Comparison of ENCODE assay signal across 8 mouse cellular contexts in the genomic region with DNA sequence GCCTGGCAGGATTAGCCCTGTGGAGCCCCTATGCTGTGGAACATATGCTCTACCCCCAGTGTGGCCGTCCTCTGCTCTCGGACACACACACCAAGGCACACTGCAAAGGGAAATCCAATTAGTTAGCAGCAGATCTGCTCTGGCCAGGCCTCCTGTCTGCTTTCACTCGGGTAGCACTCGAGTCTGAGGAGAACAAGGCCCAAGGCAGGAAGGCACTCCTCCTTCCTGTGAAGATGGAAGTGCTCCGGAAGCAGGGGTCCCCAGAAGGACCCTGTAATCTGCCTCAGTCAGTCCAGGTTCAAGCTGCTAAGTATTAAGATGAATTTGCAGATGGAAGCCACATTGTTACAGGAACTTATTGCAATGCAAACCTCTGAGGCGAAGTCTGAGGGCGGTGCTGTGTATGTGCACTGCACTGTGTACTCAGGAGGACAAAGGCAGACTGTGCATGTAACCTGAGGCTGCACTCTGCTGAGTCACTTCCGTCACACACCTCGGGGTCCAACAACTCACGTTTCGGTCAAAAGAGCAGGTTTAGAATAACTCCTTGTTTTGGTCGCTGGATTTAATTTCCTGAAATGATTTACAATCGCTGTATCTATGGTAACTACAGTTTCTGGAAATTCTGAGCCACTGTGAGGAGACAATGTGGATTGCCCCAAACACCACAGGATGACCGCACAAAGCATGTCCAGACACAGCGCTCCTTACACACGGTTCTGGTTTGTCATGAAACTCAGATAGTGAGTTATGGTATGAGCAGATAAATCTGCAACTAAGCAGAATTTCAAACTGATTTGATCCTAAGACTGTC. TPM values are rescaled to one million over a fixed set of nuclear protein-coding genes. Genes with fewer than 3 reads are reported as not detected.
DNase-seq lines count a peak whose midpoint lies in the region; ATAC-seq lines count a peak whose summit lies in the region.

No protein-coding gene starts in this region.

- ATAC-seq in embryonic facial prominence, embryonic 15.5 days (ENCODE audit: insufficient number of reproducible peaks, low FRiP score, low TSS enrichment, low read depth), result peak; percentile 75
- ATAC-seq in megakaryocyte progenitor cell, adult 5-6 weeks (replicated peaks; ENCODE audit: poor library complexity), result peak; percentile 21; the same call in 1 of the 2 replicates

- WGBS in embryonic facial prominence, embryonic 15.5 days, result 7% methylated on average over 16 of the region's 16 CpGs

- no peaks in the 10 kb centered on the region for H3K9me3 ChIP-seq in embryonic facial prominence, embryonic 15.5 days (replicated peaks)

- peak; percentile 39 to 64 for DNase-seq in lung, adult 18-20 months
- DNase-seq in lung, postnatal 10 days, result no peak
- DNase-seq in kidney, adult 9 months, result peak; percentile 78
- DNase-seq in thymus, postnatal 4 days, result peak; percentile 57
- DNase-seq in left cerebral cortex, adult 9 months (ENCODE audit: low spot score in 2 of 2), result no peak
- no peak for DNase-seq in ovary, postnatal 14 days (ENCODE audit: low spot score)

- peaks cover 56% of the 10 kb centered on the region for H3K4me1 ChIP-seq in embryonic facial prominence, embryonic 15.5 days

- H3K27ac ChIP-seq in embryonic facial prominence, embryonic 15.5 days (replicated peaks), result peak overlapping the region; percentile 91

- H3K9ac ChIP-seq in embryonic facial prominence, embryonic 15.5 days, result no peak overlapping the region

- no peaks in the 10 kb centered on the region; the same call in 1 of the 2 replicates for H3K36me3 ChIP-seq in embryonic facial prominence, embryonic 15.5 days

- H3K4me2 ChIP-seq in embryonic facial prominence, embryonic 15.5 days (replicated peaks), result peak overlapping the region; percentile 22

- no peaks in the 10 kb centered on the region for H3K27me3 ChIP-seq in embryonic facial prominence, embryonic 15.5 days

- no peak overlapping the region for H3K4me3 ChIP-seq in embryonic facial prominence, embryonic 15.5 days (replicated peaks)

RNA-seq across cellular contexts. Expression of a gene that starts 20.5 kb away (rescaled TPM):
- polyA plus RNA-seq in embryonic facial prominence, embryonic 15.5 days (2015; fragmentation: Nextera tagmentation; extraction: Ambion mirVana), result 18.2 and 20.6 TPM in 2 replicates
- 27.6 and 32.4 TPM in 2 replicates for total RNA-seq in megakaryocyte progenitor cell, adult 5-6 weeks (2015)
- total RNA-seq in megakaryocyte progenitor cell, adult 5-6 weeks (2017), result 46.4 and 57.5 TPM in 2 replicates

RNA-seq across cellular contexts. Expression of a gene that starts 38.0 kb away (rescaled TPM):
- 271 and 285 TPM in 2 replicates for polyA plus RNA-seq in embryonic facial prominence, embryonic 15.5 days (2015; fragmentation: Nextera tagmentation; extraction: Ambion mirVana)
- total RNA-seq in megakaryocyte progenitor cell, adult 5-6 weeks (2015), result 147 and 154 TPM in 2 replicates
- total RNA-seq in megakaryocyte progenitor cell, adult 5-6 weeks (2017), result 128 and 132 TPM in 2 replicates

RNA-seq across cellular contexts. Expression of a gene that starts 56.3 kb away (rescaled TPM):
- 5.1 and 6.2 TPM in 2 replicates for polyA plus RNA-seq in embryonic facial prominence, embryonic 15.5 days (2015; fragmentation: Nextera tagmentation; extraction: Ambion mirVana)
- total RNA-seq in megakaryocyte progenitor cell, adult 5-6 weeks (2015), result 6.0 and 8.1 TPM in 2 replicates
- total RNA-seq in megakaryocyte progenitor cell, adult 5-6 weeks (2017), result 8.4 and 9.3 TPM in 2 replicates

Comparison
In these comparisons a context has a peak if more than half of its experiments do, and no peak if none do; other contexts are left out.
1. DNase-seq: peak in lung, adult 18-20 months (2 of 2), kidney, adult 9 months (single experiment) and thymus, postnatal 4 days (single experiment); none in lung, postnatal 10 days (single experiment), left cerebral cortex, adult 9 months (0 of 2) and ovary, postnatal 14 days (single experiment).